Mouse (Mus musculus): ENCODE measurements around the gene Rps29. TPM values are rescaled to one million over a fixed set of nuclear protein-coding genes. Genes with fewer than 3 reads are reported as not detected.

Rps29 gene
- 4,130 TPM for polyA plus RNA-seq (2014; fragmentation: Illumina TruSeq; extraction: RNeasy Lipid Tissue Mini Kit (QIAGEN cat#74804); ENCODE audit: insufficient read depth, low read depth, low replicate concordance)

GRCm38 (mm10) chr12:69158765-69159577 is at the start of gene Rps29:
Rps29 (minus strand) TSS chr12:69159186.

GRCm38 (mm10) chr12:69204052-69204833 is 45.3 kb upstream of the Rps29 start, which contains the start of gene Gm49384:
Gm49384 (minus strand) TSS chr12:69204267.

DNA sequence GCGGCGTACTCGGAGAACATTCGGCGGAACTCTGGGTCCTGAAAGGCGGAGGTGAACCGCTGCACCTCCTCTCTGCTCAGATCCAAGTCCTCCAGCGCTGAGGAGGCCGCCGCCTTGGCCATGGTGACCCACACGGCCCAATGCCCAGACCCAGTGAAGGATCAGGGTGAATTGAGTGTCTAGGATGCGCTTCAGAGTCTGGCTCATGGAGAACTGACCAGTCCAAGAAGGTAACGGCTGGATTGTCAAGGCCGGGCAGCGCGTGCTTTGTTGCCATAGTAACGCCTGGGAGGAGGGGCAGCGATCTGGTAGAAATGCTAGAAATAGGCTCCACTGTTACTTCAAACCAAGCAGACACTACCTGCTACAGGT is 39.2 kb upstream of the Rps29 start, which contains the start of gene Dnaaf2:
Dnaaf2 (minus strand) TSS at position 266 of the 372 bp plus-strand sequence.

DNA sequence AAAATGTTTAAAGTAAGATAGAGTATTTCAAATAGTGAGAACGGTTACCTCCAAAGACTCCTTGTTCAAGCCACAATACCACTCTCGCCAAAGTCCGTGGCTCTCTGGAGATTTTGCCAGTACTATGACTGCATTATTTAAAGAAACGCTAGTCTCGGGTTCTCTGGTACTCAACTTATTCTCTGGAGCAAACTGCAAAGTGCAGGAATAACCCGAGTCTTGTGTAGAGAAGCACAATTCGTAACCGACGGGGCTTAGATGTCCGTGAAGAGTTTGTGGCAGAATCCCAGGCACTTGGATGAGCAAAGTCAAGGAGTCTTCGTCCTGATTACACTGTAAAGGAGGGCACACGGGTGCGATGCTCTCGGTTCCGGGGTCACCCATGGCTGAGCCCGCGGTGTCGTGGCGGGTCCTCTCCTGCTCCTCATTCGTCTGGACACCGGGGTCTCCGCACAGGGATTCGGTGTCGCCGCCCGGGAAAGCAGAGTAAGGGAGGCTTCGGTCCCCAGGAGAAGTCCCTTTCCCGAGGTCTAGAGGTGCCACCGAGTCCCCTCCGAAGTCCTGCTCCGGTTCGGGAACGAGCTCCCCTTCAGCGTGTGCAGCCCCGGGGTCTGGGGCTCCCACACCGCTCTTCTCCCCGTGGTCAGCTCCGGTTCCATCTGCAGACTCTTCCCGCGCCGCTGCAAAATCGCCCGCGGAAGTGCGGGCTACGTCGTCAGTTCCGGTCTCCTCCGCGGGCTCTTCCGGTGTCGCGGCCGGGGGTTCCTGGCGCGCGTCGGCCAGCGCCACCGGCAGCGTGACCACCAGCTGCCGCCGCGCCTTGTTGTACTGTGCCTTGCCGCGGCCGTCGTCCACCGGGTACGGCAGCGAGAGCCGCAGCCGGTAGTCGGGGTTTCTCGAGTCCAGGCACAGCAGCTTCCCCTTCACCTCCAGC is 37.7 kb upstream of the Rps29 start, which contains the start of gene Gm49383:
Gm49383 (minus strand) TSS at position 661 of the 934 bp plus-strand sequence.

GRCm38 (mm10) chr12:69183583-69184308 is 24.8 kb upstream of the Rps29 start, which contains the start of the genes Rpl36al and Mgat2:
Rpl36al (minus strand) TSS chr12:69184083.
Mgat2 (plus strand) TSS chr12:69184157.

GRCm38 (mm10) chr12:69168461-69169106 is 9.6 kb upstream of the Rps29 start, which contains the start of gene Lrr1:
Lrr1 (plus strand) TSS chr12:69168814.

Other genes starting within 250 kb of the Rps29 start
- not detected for gene Lrr1, start 9.6 kb upstream of the Rps29 start, polyA plus RNA-seq (2014; fragmentation: Illumina TruSeq; extraction: RNeasy Lipid Tissue Mini Kit (QIAGEN cat#74804); ENCODE audit: insufficient read depth, low read depth, low replicate concordance)
- 653 TPM for gene Rpl36al, start 24.9 kb upstream of the Rps29 start, polyA plus RNA-seq (2014; fragmentation: Illumina TruSeq; extraction: RNeasy Lipid Tissue Mini Kit (QIAGEN cat#74804); ENCODE audit: insufficient read depth, low read depth, low replicate concordance)
- 28.4 TPM for gene Mgat2, start 25.0 kb upstream of the Rps29 start, polyA plus RNA-seq (2014; fragmentation: Illumina TruSeq; extraction: RNeasy Lipid Tissue Mini Kit (QIAGEN cat#74804); ENCODE audit: insufficient read depth, low read depth, low replicate concordance)
- gene Gm49383, start 37.9 kb upstream of the Rps29 start, polyA plus RNA-seq (2014; fragmentation: Illumina TruSeq; extraction: RNeasy Lipid Tissue Mini Kit (QIAGEN cat#74804); ENCODE audit: insufficient read depth, low read depth, low replicate concordance) = 3.7 TPM
- 2.9 TPM for gene Dnaaf2, start 39.2 kb upstream of the Rps29 start, polyA plus RNA-seq (2014; fragmentation: Illumina TruSeq; extraction: RNeasy Lipid Tissue Mini Kit (QIAGEN cat#74804); ENCODE audit: insufficient read depth, low read depth, low replicate concordance)
- gene Gm49384, start 45.1 kb upstream of the Rps29 start, polyA plus RNA-seq (2014; fragmentation: Illumina TruSeq; extraction: RNeasy Lipid Tissue Mini Kit (QIAGEN cat#74804); ENCODE audit: insufficient read depth, low read depth, low replicate concordance) = 3.7 TPM
- gene Pole2, start 69.0 kb upstream of the Rps29 start, polyA plus RNA-seq (2014; fragmentation: Illumina TruSeq; extraction: RNeasy Lipid Tissue Mini Kit (QIAGEN cat#74804); ENCODE audit: insufficient read depth, low read depth, low replicate concordance) = 2.4 TPM
- 4.4 TPM for gene Klhdc1, start 82.0 kb upstream of the Rps29 start, polyA plus RNA-seq (2014; fragmentation: Illumina TruSeq; extraction: RNeasy Lipid Tissue Mini Kit (QIAGEN cat#74804); ENCODE audit: insufficient read depth, low read depth, low replicate concordance)
- 38.0 TPM for gene Klhdc2, start 137.5 kb upstream of the Rps29 start, polyA plus RNA-seq (2014; fragmentation: Illumina TruSeq; extraction: RNeasy Lipid Tissue Mini Kit (QIAGEN cat#74804); ENCODE audit: insufficient read depth, low read depth, low replicate concordance)
- gene Nemf, start 198.0 kb upstream of the Rps29 start, polyA plus RNA-seq (2014; fragmentation: Illumina TruSeq; extraction: RNeasy Lipid Tissue Mini Kit (QIAGEN cat#74804); ENCODE audit: insufficient read depth, low read depth, low replicate concordance) = 11.5 TPM
- gene Arf6, start 213.0 kb upstream of the Rps29 start, polyA plus RNA-seq (2014; fragmentation: Illumina TruSeq; extraction: RNeasy Lipid Tissue Mini Kit (QIAGEN cat#74804); ENCODE audit: insufficient read depth, low read depth, low replicate concordance) = 57.8 TPM
- not detected for gene Gm9887, start 213.3 kb upstream of the Rps29 start, polyA plus RNA-seq (2014; fragmentation: Illumina TruSeq; extraction: RNeasy Lipid Tissue Mini Kit (QIAGEN cat#74804); ENCODE audit: insufficient read depth, low read depth, low replicate concordance)